Mouse (Mus musculus): ENCODE measurements around the gene Grik4.

Grik4 gene

DNA sequence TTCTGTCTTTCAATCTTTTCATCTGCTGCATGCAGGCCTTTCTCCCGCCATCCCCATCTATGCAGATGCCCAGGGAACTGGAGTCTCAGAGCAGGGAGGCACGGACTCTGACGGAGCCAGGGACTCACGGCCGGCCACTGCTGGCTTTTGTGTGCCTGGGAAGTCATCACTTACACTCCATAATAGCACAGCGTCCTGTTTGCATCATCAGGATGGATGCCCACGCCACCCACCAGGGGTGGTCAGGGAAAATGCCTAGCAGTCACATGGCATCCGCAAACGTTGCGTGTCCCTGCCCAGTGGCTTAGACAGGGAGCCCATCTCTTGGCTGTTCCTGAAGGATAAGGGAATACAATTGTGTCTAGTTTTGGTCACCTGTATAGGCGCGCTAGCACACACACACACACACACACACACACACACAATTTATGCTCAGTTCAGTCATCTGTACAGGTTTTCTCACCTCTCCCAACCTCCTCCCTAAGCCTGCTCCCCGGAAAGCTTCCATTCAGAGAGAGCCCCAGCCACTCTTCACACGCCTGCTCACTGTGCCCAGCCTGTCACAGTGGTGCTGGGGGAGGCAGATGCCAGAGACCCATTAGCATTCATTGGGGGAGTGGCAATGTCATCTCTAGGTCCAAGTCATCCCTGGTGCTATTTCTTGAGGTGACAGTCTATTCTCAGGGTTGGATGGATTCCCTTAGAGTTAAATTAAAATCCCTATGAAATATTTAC lies 370.5 kb downstream of the Grik4 start:
- no peak for DNase-seq (ENCODE audit: low read depth)

DNA sequence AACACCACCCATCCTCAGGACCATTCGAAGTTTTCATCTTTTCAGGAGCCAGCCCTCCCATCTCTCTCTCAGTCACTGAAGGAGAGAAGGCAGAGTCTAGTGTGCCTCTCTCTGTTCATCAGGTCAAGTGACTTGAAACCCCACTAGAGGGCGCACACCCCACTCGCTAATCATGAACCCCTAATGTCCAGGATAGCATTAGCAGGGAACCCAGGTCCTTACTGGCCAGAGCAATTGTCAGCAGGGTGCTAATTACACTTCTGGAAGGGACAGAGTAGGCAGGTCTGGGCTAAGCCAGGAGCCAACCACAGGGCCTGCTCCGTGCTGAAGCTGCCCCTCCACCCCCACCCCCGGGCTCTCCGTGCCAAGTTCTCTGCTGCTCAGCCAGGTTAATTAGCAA lies 371.1 kb downstream of the Grik4 start:
- peak; percentile 14 for DNase-seq (ENCODE audit: low read depth)

DNA sequence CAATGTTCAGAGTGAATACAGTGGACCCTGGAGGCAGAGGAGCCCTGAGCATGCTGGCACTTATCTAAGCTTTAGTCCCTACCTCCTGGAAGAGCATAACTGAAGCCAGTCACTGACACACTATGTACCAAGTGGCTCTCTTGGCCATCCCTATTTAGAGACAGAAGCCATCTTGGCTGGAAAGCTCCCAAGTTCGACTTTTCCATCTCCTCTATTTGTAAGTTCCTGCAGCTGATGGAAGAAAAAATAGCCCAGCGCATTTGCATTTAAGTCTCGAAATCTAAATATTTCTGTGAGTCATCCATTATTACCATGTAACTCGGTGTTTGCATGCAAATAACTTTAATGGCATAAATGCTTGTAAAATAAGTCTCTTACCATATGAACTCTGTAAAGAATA lies 378.4 kb downstream of the Grik4 start:
- DNase-seq (ENCODE audit: low read depth), result no peak

DNA sequence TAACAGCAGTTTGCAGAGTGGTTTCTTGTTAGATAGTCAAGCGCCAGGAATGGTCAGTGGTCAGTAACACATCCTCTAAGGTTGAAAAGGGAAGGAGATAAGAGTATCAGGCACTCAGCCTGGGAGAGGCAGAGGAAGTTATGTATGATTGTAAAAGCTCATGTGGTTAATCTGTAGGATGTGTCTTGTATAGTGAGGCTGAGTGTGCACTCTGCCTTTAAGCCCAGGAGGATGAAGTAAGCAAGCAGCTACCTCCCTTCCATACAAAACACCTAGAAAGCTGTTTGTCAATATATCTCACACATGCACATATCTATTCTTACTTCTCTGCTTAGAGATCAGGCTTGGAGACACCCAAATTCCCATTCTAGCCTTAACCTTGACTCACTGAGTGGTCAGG lies 389.1 kb downstream of the Grik4 start:
- no peak for DNase-seq (ENCODE audit: low read depth)

DNA sequence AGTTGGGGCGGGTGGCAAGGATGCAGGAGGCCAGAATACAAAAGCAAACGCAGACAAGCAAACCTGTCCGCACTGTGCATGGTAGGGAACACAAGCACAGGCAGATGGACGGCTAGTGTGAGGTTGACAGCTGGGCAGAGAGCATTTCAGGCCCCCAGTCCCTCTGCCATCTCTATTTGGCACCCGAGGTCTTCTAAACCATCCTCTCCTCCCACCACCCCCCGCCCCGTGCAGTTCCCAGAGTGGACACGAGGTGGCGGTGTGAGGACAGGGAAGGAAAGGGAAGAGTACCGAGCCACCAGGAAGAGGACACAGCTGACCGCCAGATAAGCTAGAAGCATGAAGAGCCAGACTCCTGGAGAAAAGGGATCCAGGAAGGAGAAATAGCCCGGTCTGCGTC lies 394.2 kb downstream of the Grik4 start:
- DNase-seq (ENCODE audit: low read depth), result no peak

DNA sequence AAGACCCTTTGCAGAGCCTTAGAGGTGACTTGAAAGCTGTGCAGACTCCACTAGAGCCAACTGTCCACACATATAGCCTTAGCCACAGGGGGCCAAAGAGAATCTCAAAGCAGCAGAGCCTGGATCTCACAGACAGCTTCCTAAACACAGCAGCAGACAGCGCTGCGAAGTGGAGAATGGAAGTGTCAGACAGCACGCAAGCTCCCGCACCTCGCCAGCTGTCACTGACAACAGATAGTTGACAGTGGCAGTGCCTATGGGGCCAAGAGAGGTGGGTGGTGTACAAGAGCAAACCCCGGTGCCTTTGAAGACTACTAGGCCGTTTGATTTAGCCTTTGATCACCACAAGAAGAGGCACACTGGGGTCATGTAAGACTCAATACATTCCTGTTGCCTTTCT lies 395.3 kb downstream of the Grik4 start:
- no peak for DNase-seq (ENCODE audit: low read depth)

DNA sequence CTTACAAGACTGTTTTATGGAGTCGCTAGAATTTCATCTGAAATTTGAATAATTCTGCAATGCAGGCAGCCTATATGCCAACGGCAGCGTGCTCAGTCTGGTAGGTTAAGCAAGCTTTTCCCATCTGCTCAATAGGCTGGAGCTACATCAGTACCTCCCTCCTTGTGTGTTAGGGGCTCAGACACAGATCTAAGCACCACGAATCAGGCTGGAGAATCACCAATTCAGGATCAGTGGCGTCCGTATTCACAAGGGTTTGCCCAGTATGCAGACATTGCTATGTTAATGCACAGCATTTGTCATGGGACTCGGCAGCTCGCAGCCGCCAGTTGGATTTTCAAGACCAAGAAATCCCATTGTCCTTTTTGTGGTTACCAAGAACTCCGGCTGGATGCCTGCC lies 399.8 kb downstream of the Grik4 start:
- no peak for DNase-seq (ENCODE audit: low read depth)

DNA sequence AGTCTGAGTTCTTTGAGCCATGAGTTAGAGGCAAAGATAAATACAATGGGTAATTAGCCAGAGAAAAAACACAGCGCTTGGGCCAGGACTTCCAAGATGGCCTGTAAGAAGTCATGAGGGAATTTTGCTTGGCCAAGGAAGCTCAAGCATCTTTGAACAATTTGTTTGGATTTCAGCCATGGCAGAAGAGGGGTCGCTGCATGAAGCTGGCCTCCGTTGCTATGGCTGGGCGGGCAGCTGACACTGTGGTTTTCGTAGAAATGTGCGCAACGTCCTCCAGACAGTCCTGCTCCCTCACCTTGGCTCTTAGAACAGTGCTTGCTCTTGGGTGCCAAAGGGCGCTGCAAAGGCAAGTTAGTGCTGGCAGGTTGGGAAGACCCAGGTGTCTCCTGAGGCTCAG lies 410.8 kb downstream of the Grik4 start:
- DNase-seq (ENCODE audit: low read depth), result no peak

DNA sequence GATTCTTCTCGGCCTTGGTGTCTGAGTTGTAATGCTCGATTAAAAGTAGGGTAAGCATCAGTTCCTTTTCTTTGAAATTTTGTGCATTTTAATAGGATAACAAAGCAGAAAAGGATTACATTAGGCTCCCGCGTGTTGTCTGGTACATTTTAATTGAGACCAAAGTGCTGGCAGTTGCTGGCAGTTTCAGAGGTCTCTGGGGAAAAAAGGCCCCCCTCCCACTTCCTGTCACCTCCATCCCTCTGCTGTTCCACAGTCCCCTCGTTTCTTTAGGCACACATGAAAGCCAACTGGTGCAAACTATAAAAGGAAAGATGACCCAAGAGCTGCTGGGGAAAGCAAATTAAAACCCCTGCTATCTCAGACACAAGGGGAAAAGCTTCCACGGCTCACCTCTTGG lies 411.3 kb downstream of the Grik4 start:
- no peak for DNase-seq (ENCODE audit: low read depth)

DNA sequence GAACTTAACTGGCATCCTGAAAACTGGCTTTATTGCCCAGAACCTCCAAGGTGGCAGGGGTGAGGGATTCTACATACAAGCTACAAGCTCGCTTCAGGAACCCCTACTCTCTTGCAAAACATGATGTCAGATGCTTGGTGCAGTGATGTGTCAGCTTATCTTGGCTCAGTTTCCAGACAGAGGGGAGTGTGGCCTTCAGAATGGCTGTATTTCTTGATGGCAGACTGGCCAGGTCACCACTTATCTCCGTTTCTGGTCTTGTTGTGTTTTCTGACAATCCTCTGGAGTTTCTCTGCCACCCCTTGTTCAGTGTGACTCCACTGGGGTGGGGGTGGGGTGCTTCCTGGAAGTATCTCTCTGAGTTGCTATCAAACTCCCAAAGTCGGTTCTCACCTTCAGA lies 412.3 kb downstream of the Grik4 start:
- DNase-seq (ENCODE audit: low read depth), result no peak

DNA sequence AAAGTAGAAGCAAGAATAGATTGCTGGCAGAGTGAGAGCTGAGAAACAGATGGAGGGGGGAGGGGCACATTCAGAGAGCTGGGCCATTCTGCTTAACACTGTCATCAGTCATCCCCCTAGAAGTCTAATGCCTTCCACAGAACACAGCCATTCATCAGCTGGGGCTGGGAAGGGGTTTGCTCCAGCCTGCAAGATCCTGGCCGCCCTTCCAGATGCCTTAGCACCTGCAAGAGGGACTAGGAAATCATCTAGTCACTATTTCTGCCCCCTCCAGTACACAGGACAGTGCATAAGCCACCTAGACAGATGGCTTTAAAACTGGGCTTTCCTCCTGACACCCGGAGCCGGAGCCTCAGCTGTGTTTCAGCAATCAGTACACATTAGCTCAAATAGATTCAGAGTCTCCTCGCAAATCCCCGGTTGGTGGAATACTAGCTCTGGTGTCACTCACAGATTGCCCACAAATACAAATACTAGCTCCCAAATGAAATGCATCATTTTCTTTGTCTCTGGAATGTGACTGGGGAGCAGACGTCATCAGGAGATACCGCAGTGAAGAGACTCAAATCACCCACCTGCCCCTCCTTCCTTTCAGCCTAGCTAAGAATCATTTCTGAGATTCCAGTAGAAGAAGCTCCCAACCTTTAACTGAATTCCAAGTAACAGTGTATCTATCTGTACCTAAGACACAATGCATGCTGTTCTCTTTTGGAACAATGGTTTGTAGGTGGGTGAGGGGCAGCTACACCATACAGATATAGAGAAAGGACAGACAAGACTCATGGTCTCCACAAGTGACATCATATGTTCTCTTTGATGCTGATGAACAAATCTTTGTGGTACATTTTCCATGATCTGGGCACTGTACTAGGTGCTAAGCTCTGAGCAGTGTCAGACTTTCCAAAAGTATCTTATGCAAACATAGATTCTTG lies 413.8 kb downstream of the Grik4 start:
- no peak for DNase-seq (ENCODE audit: low read depth)

DNA sequence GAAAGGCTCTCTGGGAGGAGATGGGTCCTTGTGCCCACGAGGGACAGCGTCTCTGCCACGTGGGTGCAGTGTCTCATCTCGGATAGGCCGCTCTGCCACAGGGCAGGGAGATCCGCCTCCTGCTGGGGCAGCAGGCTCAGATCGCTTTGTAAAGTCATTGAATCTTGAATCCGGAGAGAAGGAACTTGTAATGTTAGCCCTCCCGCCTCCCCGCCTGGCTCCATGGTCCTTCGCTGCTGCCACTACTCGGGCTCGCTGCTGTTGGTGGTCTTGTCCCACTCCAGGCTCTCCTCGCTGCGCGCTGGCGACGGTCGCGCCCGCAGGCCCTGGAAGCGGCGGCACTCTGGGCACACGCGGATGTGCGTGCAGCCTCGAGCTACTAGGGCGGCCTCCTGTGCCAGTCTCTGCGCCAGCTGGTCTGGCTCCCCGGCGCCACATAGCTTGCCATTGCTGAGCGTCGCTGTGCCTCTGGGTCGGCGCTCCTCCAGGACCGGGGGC lies 423.7 kb downstream of the Grik4 start:
- no peak for DNase-seq (ENCODE audit: low read depth)

DNA sequence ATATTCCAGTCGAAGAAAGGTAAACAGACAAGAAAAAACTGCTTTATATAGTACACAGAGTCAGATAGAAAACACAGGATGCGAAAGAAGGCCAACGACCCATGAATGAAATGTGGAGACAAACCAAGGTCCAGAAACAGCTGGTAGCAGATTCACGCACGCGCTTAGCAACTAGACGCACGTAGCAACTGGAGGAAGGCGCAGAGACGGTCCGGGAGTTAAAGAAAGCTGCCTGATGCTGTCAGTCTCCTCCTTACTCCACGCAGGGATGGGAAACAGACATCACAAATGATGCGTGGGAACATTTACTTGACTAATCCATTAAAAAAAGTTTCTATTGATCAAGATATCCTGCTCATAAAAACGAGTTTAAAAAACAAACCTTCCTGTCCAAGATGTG lies 426.1 kb downstream of the Grik4 start:
- no peak for DNase-seq (ENCODE audit: low read depth)

DNA sequence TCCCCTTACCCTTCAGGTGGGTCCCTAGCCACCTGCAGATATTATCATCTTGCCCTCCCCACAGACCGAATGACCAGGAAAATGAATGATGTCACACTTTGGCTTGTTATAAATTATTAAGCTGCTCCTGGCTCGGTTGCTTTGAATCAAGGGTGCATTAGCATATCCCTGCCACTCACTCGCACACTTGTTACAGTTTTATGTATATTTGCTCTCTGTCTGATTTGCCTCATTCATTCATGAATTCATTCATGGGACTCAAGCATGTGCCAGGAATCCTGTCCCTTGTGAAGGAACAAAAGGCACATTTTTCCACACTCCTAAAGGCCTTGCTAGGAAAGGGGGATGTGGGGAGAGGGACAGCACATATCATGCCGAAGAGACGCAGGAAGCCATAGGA lies 431.1 kb downstream of the Grik4 start:
- no peak for DNase-seq (ENCODE audit: low read depth)

DNA sequence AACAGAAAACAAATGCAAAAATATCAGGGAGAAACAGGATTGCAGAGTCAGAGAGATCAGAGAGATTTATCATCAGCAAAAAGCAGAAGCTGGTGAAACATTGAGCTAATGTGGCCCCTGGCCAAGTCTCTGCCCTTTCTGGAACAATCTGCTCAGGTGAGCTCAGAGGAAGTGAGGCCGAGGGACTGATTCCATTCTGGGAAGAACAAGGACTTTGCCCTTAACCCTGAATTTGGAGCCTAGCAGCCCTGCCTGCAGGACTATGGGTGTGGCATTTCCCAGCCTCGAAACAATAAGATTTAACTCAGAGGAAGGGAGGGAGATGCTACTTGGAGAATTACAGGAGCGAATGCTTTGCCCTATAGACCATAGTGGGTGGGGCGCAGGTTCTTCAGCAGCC lies 432.0 kb downstream of the Grik4 start:
- DNase-seq (ENCODE audit: low read depth), result no peak

DNA sequence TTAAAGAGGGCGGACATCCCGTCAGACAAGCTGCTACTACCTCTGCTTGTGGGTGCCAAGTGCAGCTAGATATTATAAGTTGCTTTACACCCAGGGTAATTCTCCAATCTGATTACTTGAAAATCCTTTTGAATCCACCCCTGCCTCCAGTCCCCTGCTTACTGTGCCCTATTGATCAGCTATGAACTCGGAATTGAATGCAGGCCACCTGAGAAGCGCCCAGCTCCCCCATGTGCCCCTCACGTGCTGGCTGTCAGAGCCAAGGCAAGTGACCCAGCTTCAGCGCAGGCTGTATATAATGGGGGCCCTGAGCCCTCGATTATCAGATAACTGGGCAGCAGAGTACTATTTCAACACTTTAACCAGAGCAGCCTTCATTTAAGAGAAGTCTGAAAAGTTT lies 436.1 kb downstream of the Grik4 start:
- no peak for DNase-seq (ENCODE audit: low read depth)

DNA sequence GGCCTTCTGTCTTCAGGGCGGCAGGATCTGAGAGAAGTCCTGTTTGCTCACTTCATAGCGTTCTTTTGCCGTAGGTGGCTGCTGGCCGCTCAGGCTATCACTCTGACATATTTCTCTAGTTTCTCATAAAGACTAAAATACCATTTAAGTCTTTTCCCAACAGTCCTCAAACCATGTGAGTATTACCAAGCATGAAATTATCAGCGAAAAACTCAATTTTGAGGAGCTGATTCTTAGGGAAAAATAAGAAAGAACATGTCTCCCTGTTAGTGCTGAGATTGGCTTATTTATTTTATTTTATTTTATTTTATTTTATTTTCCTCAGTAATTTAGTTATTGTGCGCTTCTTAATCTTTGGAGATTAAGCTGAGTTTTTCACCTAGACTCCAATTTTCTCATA lies 436.6 kb downstream of the Grik4 start, which contains the start of gene Tbcel:
Gene Tbcel, minus strand, starts transcription at position 101 of the 400 bp plus-strand sequence.
- DNase-seq (ENCODE audit: low read depth), result no peak

DNA sequence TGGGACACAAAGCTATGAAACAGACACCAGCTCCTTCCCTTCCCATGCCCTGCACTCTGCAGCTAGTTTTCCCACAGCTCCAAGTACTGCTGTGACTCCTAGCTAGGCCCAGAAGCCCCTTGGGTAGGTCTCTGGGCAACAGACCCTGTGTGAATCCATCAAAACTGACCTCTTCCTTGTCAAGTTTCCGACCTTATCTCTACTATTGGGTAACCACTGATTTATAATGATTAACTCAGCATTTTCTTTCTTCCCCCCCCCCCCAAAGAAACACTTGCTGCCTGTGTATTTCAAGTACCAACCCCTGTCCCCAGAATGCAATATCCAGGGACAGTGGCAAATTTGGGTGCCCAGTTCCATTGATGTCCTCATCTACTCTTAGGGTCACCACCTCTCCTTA lies 437.3 kb downstream of the Grik4 start:
- no peak for DNase-seq (ENCODE audit: low read depth)

DNA sequence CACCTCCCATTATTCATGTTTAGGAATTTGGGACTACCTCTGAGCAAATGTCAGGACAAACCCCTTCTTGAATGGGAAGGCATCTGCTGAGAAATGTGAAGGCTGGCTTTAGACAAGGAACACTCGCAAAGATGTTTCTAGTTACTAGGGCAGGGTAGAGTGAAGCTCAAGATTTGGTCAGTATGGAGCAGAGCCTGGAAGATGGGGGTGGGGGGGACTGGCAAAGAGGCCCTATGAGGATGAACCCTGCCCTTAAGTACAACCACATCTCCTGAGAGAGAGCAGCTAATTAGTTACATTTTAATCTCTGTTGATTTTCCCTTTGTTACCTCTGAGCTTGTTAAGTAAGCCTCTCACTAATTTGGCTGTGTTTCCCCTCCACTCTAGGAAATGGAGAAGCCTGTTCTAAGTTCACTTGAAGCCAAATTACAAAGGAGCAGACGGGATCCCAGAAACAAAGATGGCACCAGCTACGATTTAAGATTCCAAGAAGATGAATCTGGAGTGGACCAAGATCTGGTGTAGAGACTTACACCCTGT lies 439.3 kb downstream of the Grik4 start:
- no peak for DNase-seq (ENCODE audit: low read depth)

DNA sequence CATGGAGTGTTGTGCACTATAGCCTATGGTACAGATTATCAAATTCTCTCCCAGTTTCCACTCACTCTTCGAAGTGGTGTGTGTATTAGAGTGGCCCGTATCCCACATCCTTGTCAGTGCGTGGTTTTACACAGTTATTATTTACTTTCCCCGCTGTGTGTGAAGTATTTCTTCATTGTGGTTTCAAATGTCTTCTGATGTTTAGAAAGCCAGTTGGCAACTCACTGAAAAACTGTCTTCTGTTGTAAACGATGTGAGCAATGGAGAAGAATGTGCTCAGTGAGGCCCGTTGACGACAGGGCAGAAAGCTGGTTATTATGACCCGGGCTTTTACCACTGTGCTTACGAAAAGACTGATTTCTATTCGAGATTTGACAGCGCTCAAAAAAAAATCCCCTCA lies 439.7 kb downstream of the Grik4 start:
- DNase-seq (ENCODE audit: low read depth), result peak; percentile 12

DNA sequence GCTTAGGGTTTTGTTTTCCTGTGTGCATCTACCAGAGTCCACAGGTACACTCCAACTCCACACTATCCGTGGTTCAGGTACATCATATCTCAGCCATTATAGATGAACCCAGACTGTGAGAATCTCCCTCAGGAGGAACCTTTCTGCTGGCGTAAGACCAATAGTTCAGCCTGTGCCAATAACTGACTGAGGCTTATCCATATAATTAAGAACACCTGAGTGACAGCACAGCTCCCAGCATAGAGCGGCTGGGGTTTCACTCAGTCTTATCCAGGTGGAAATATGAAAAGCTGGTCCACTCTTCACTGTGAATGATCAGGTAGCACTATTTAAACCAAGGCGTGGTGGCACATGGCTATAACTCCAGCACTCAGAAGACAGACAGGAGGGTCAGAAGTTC lies 440.6 kb downstream of the Grik4 start:
- DNase-seq (ENCODE audit: low read depth), result no peak

DNA sequence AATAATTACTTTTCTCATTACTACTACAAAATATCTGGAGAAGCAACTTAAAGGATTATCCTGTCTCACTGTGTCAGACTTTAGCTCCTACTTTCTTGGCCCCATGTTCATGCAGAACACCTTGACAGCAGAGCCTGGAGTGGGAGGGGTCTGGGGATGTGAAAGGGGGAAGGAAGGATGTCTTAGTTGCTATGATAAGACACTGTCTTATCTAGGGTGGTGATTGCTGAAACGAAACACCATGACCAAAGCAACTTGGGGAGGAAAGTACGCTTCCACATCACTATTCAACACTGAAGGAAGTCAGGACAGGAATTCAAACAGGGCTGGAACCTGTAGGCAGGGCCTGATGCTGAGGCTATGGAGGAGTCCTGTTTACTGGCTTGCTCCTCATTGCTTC lies 448.0 kb downstream of the Grik4 start:
- DNase-seq (ENCODE audit: low read depth), result no peak

DNA sequence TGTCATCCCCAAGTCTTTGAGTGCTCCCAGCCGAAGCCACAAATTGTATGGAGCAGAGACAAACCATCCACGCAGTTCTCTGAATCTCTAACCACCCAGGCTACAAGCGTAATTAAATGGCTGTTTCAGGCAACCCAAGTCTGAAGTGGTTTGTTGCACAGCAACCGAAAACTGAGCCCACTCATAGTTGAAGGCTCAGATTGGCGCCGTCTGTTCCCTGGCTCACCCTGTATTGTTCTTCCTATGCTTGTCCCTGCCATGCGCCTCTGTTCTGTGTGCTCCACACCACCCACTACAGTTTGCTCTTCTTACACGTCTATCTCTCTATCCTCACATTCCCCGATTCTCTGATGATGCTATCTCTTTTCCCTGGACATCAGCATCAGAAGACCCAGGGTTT lies 452.5 kb downstream of the Grik4 start:
- no peak for DNase-seq (ENCODE audit: low read depth)
